Mouse (Mus musculus): ENCODE data around the gene Wdr18.

GRCm38 (mm10) chr10:80001945-80002344 is 42.0 kb downstream of the Wdr18 start:
- no peak for TF ChIP-seq FLI1 (IDR thresholded peaks at IDR 0.05; ENCODE audit: low read length)
- TF ChIP-seq GATA1 (IDR thresholded peaks at IDR 0.05; ENCODE audit: borderline replicate concordance, low read length) = no peak
